Mouse (Mus musculus) ES-E14 (cell line): ENCODE measurements around the gene Med13l. TPM values are rescaled to one million over a fixed set of nuclear protein-coding genes. Genes with fewer than 3 reads are reported as not detected.

ENCODE experiments used
- DNase-seq: peaks from one replicate; pipeline ENCODE4 v3.0.0-alpha.2; 2013; ENCODE audit warnings: low read depth, low spot score
- H3K27ac ChIP-seq: 2 replicates; pipeline ENCODE4 v1.5.1; 2012; ENCODE audit warnings: low read depth, mild to moderate bottlenecking, low read length, moderate library complexity, mixed read lengths; ENCODE audit not compliant: poor library complexity, insufficient read depth, severe bottlenecking
- H3K36me3 ChIP-seq: 2 replicates; pipeline ENCODE4 v1.6.1; 2012; ENCODE audit warnings: mild to moderate bottlenecking, low read length, moderate library complexity, mixed read lengths; ENCODE audit not compliant: control insufficient read depth, poor library complexity, insufficient read depth, severe bottlenecking
- H3K4me1 ChIP-seq, 2 experiments: fragments of 150-350 bp in 1 of 2; sonication (generic) in 1 of 2; 2 replicates each; pipeline ENCODE4 v1.6.1; 2012; ENCODE audit warnings: low read length in 2 of 2, mild to moderate bottlenecking in 1 of 2, mixed read lengths in 1 of 2; ENCODE audit not compliant: control insufficient read depth in 2 of 2, insufficient read depth in 2 of 2, poor library complexity in 1 of 2
- H3K4me3 ChIP-seq, 2 experiments: fragments of 150-350 bp in 1 of 2; sonication (generic) in 1 of 2; 2 replicates each; pipeline ENCODE4 v1.5.1; 2012; ENCODE audit warnings: low read length in 2 of 2, low read depth in 1 of 2, mild to moderate bottlenecking in 1 of 2, mixed read lengths in 1 of 2; ENCODE audit not compliant: insufficient read depth in 1 of 2, poor library complexity in 1 of 2, severe bottlenecking in 1 of 2
- H3K9ac ChIP-seq: 2 replicates; pipeline ENCODE4 v1.6.1; 2012; ENCODE audit warnings: low read depth, mild to moderate bottlenecking, low read length, mixed read lengths; ENCODE audit not compliant: poor library complexity, insufficient read depth, severe bottlenecking
- H3K9me3 ChIP-seq: fragments of 150-350 bp; sonication (generic); 2 replicates; pipeline ENCODE4 v1.6.1; 2012; ENCODE audit warnings: low read depth, mild to moderate bottlenecking, low read length; ENCODE audit not compliant: control insufficient read depth, insufficient read depth
- CHD2 ChIP-seq: IDR thresholded peaks from 2 replicates; pipeline ENCODE4 v1.6.1; 2014; ENCODE audit warnings: mild to moderate bottlenecking, low read depth, low read length, inconsistent platforms
- HCFC1 ChIP-seq: IDR thresholded peaks from 2 replicates; pipeline ENCODE4 v1.6.1; 2012; ENCODE audit warnings: low read length, inconsistent platforms, borderline replicate concordance; ENCODE audit not compliant: insufficient read depth
- MAFK ChIP-seq: IDR thresholded peaks from 2 replicates; pipeline ENCODE4 v1.6.1; 2014; ENCODE audit warnings: mild to moderate bottlenecking, low read depth, low read length, inconsistent platforms; ENCODE audit not compliant: insufficient read depth
- ZC3H11A ChIP-seq: IDR thresholded peaks from 2 replicates; pipeline ENCODE4 v1.6.1; 2012; ENCODE audit warnings: low read depth, mild to moderate bottlenecking, inconsistent platforms, low read length, borderline replicate concordance
- ZNF384 ChIP-seq: IDR thresholded peaks from 2 replicates; pipeline ENCODE4 v1.6.1; 2012; ENCODE audit warnings: low read depth, low read length, inconsistent platforms
- in situ Hi-C, 2 experiments: fragments of 600-800 bp; cut with MboI; formaldehyde crosslinking; loops; one replicate each; pipeline ENCODE4 v1.15.1; 2025; ENCODE audit warnings: low sequenced_read_pairs in 2 of 2, inconsistent platforms in 1 of 2; ENCODE audit not compliant: unreplicated experiment in 2 of 2
- total RNA-seq: library from RNA; depleted of rRNA; stranded (reverse); fragments of 300-350 nt; gene quantifications from 2 replicates; pipeline ENCODE4 v1.2.3, GENCODE M21; 2012

Med13l gene
- total RNA-seq, 1 experiment = 52.4 TPM

GRCm38 (mm10) chr5:118717456-118717855 is 157.0 kb downstream of the Med13l start:
- peaks cover 0 to 4% of the 10 kb centered on the region in 2 experiments; a peak in 1 of 4 replicates for H3K4me1 ChIP-seq
- TF ChIP-seq CHD2 (no peak), MAFK (no peak), HCFC1 (no peak), ZC3H11A (no peak), ZNF384 (no peak)
- in situ Hi-C loops = no loop called here
- H3K4me3 ChIP-seq = no peak overlapping the region
- H3K9ac ChIP-seq = no peak overlapping the region
- peaks cover 11% of the 10 kb centered on the region for H3K36me3 ChIP-seq
- H3K9me3 ChIP-seq = no peaks in the 10 kb centered on the region
- DNase-seq = no peak
- H3K27ac ChIP-seq = no peak overlapping the region

- Histone ChIP-seq H3K4me3 (no peak overlapping the region), H3K27ac (no peak overlapping the region), H3K4me1 (peaks cover 0 to 4% of the 10 kb centered on the region in 2 experiments; a peak in 1 of 4 replicates), H3K36me3 (peaks cover 13% of the 10 kb centered on the region), H3K9ac (no peak overlapping the region), H3K9me3 (no peaks in the 10 kb centered on the region)
- no peak for DNase-seq
- in situ Hi-C loops = no loop called here
- no peak for TF ChIP-seq ZC3H11A
- TF ChIP-seq HCFC1 = no peak
- no peak for TF ChIP-seq ZNF384
- TF ChIP-seq MAFK = no peak
- no peak for TF ChIP-seq CHD2
Observed at GRCm38 (mm10) chr5:118718070-118718469, 157.6 kb downstream of the Med13l start.

GRCm38 (mm10) chr5:118721416-118721815 is 160.9 kb downstream of the Med13l start:
- Histone ChIP-seq H3K4me1 (peaks cover 0 to 2% of the 10 kb centered on the region in 2 experiments; a peak in 1 of 4 replicates), H3K9me3 (no peaks in the 10 kb centered on the region), H3K27ac (no peak overlapping the region), H3K9ac (no peak overlapping the region), H3K36me3 (peaks cover 27% of the 10 kb centered on the region), H3K4me3 (no peak overlapping the region)
- DNase-seq = no peak
- in situ Hi-C loops = no loop called here
- TF ChIP-seq ZC3H11A (no peak), HCFC1 (no peak), MAFK (no peak), ZNF384 (no peak), CHD2 (no peak)

- in situ Hi-C loops = no loop called here
- no peak for DNase-seq
Observed at GRCm38 (mm10) chr5:118721848-118722247, 161.4 kb downstream of the Med13l start.

GRCm38 (mm10) chr5:118722456-118722855 is 162.0 kb downstream of the Med13l start:
- H3K9ac ChIP-seq = no peak overlapping the region
- H3K9me3 ChIP-seq = no peaks in the 10 kb centered on the region
- TF ChIP-seq ZC3H11A = no peak
- TF ChIP-seq HCFC1 = no peak
- no peak for TF ChIP-seq MAFK
- TF ChIP-seq CHD2 = no peak
- TF ChIP-seq ZNF384 = no peak
- no peak for DNase-seq
- H3K4me3 ChIP-seq = no peak overlapping the region
- no peak overlapping the region for H3K27ac ChIP-seq
- peaks cover 35% of the 10 kb centered on the region for H3K36me3 ChIP-seq
- H3K4me1 ChIP-seq = peaks cover 0 to 2% of the 10 kb centered on the region in 2 experiments; a peak in 1 of 4 replicates
- in situ Hi-C loops = no loop called here

More at GRCm38 (mm10) chr5:118721848-118722247, 161.4 kb downstream of the Med13l start:
- Histone ChIP-seq H3K4me1 (peaks cover 0 to 2% of the 10 kb centered on the region in 2 experiments; a peak in 1 of 4 replicates), H3K4me3 (no peak overlapping the region), H3K27ac (no peak overlapping the region), H3K9me3 (no peaks in the 10 kb centered on the region), H3K36me3 (peaks cover 29% of the 10 kb centered on the region), H3K9ac (no peak overlapping the region)
- no peak for TF ChIP-seq ZC3H11A
- no peak for TF ChIP-seq CHD2
- TF ChIP-seq HCFC1 = no peak
- no peak for TF ChIP-seq MAFK
- no peak for TF ChIP-seq ZNF384
